Mouse (Mus musculus) heart, adult 2 months (tissue): ENCODE measurements around the gene Tmem94.

Experiments
- CTCF ChIP-seq: fragments of 200-600 bp; IDR thresholded peaks from 2 replicates; pipeline ENCODE4 v1.8.1; 2022; ENCODE audit warnings: antibody characterized with exemption, mild to moderate bottlenecking, moderate library complexity
- POLR2A ChIP-seq: fragments of 200-500 bp; IDR thresholded peaks from 2 replicates; pipeline ENCODE4 v1.6.1; 2011; ENCODE audit warnings: mild to moderate bottlenecking, low read depth, low read length, control low read depth; ENCODE audit not compliant: insufficient read depth

GRCm38 (mm10) chr11:115776954-115777353 lies 11.7 kb downstream of the Tmem94 start:
- TF ChIP-seq POLR2A (no peak), CTCF (no peak)
